Mouse (Mus musculus): ENCODE results near the gene 1700012B09Rik. TPM values are rescaled to one million over a fixed set of nuclear protein-coding genes. Genes with fewer than 3 reads are reported as not detected.

Gene 1700012B09Rik
- polyA plus RNA-seq (2014; fragmentation: Nextera tagmentation; extraction: Ambion mirVana), result not detected in 2 replicates

GRCm38 (mm10) chr9:14770803-14771471 is at the start of gene 1700012B09Rik:
Gene 1700012B09Rik (minus strand): TSS chr9:14771030.
- DNase-seq (ENCODE audit: low spot score), result peak; percentile 52

GRCm38 (mm10) chr9:14810111-14810510 is 39.3 kb upstream of the 1700012B09Rik start:
- Histone ChIP-seq H3K9ac (ENCODE audit: low read length) (no peak overlapping the region), H3K9me3 (ENCODE audit: control insufficient read depth, low read length) (no peaks in the 10 kb centered on the region), H3K4me3 (ENCODE audit: low read depth, low read length) (no peak overlapping the region), H3K27me3 (ENCODE audit: control insufficient read depth, insufficient read depth, low read length) (no peaks in the 10 kb centered on the region), H3K4me2 (ENCODE audit: low read depth, severe bottlenecking) (no peak overlapping the region), H3K27ac (replicated peaks; ENCODE audit: low read depth, low read length) (no peak overlapping the region), H3K4me1 (ENCODE audit: control insufficient read depth, insufficient read depth, low read length) (no peaks in the 10 kb centered on the region), H3K36me3 (ENCODE audit: control insufficient read depth, insufficient read depth, low read length) (peaks cover 26% of the 10 kb centered on the region)
- no peak for ATAC-seq (ENCODE audit: insufficient number of reproducible peaks, low FRiP score, low TSS enrichment, low read depth)
- WGBS, result over 99% methylated on average over 5 of the region's 5 CpGs
- DNase-seq (ENCODE audit: low spot score), result no peak

More at GRCm38 (mm10) chr9:14770803-14771471, at the start of gene 1700012B09Rik:
- no peak within 1 kb of the TSS for H3K27ac ChIP-seq (replicated peaks; ENCODE audit: low read depth, low read length)
- H3K4me2 ChIP-seq (ENCODE audit: low read depth, severe bottlenecking), result peak within 1 kb of the TSS; percentile 27
- no peaks in the 10 kb centered on the region for H3K9me3 ChIP-seq (ENCODE audit: control insufficient read depth, low read length)
- ATAC-seq (ENCODE audit: insufficient number of reproducible peaks, low FRiP score, low TSS enrichment, low read depth), result peak; percentile 51; the same call in 1 of the 2 replicates
- no peak within 1 kb of the TSS for H3K9ac ChIP-seq (ENCODE audit: low read length)
- no peak within 1 kb of the TSS for H3K4me3 ChIP-seq (ENCODE audit: low read depth, low read length)
- H3K36me3 ChIP-seq (ENCODE audit: control insufficient read depth, insufficient read depth, low read length), result no peaks in the 10 kb centered on the region
- 18% methylated on average over 23 of the region's 23 CpGs for WGBS
- H3K4me1 ChIP-seq (ENCODE audit: control insufficient read depth, insufficient read depth, low read length), result peaks cover 9% of the 10 kb centered on the region; the same call in 1 of the 2 replicates
- 0 out of 2 replicates have a peak, but pooled peaks cover 2% of the 10 kb centered on the region for H3K27me3 ChIP-seq (ENCODE audit: control insufficient read depth, insufficient read depth, low read length)

GRCm38 (mm10) chr9:14806786-14807185 is 36.0 kb upstream of the 1700012B09Rik start:
- Histone ChIP-seq H3K27ac (replicated peaks; ENCODE audit: low read depth, low read length) (no peak overlapping the region), H3K4me2 (ENCODE audit: low read depth, severe bottlenecking) (no peak overlapping the region), H3K9ac (ENCODE audit: low read length) (no peak overlapping the region), H3K36me3 (ENCODE audit: control insufficient read depth, insufficient read depth, low read length) (peaks cover 21% of the 10 kb centered on the region), H3K27me3 (ENCODE audit: control insufficient read depth, insufficient read depth, low read length) (no peaks in the 10 kb centered on the region), H3K4me3 (ENCODE audit: low read depth, low read length) (no peak overlapping the region), H3K4me1 (ENCODE audit: control insufficient read depth, insufficient read depth, low read length) (no peaks in the 10 kb centered on the region), H3K9me3 (ENCODE audit: control insufficient read depth, low read length) (no peaks in the 10 kb centered on the region)
- DNase-seq (ENCODE audit: low spot score) (no peak), ATAC-seq (ENCODE audit: insufficient number of reproducible peaks, low FRiP score, low TSS enrichment, low read depth) (no peak)
- WGBS, result 97% methylated on average over 1 of the region's 1 CpGs

DNA sequence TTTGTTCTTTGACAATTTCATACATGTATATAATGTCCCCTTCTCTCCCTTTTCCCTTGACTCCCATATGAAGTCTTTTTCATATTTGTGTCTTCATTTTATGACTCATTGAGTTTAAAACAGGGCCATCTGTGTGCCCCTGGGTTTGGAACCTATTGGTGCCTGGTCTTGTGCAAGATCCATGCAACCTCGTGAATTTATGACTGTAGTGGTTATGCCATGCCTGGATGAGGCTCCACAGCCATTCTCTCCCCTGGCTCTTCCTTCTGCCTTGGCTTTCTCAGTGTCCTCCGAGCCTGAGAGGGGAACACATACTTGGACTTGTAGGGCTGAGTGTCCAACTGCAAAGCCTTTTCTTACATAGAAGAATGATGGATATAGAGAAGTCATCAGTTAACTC is 34.9 kb upstream of the 1700012B09Rik start:
- ATAC-seq (ENCODE audit: insufficient number of reproducible peaks, low FRiP score, low TSS enrichment, low read depth) (no peak), DNase-seq (ENCODE audit: low spot score) (no peak)
- Histone ChIP-seq H3K36me3 (ENCODE audit: control insufficient read depth, insufficient read depth, low read length) (peaks cover 19% of the 10 kb centered on the region), H3K4me2 (ENCODE audit: low read depth, severe bottlenecking) (no peak overlapping the region), H3K4me3 (ENCODE audit: low read depth, low read length) (no peak overlapping the region), H3K9ac (ENCODE audit: low read length) (no peak overlapping the region), H3K4me1 (ENCODE audit: control insufficient read depth, insufficient read depth, low read length) (no peaks in the 10 kb centered on the region), H3K27ac (replicated peaks; ENCODE audit: low read depth, low read length) (no peak overlapping the region), H3K9me3 (ENCODE audit: control insufficient read depth, low read length) (no peaks in the 10 kb centered on the region), H3K27me3 (ENCODE audit: control insufficient read depth, insufficient read depth, low read length) (no peaks in the 10 kb centered on the region)
- 82% methylated on average over 2 of the region's 2 CpGs for WGBS

DNA sequence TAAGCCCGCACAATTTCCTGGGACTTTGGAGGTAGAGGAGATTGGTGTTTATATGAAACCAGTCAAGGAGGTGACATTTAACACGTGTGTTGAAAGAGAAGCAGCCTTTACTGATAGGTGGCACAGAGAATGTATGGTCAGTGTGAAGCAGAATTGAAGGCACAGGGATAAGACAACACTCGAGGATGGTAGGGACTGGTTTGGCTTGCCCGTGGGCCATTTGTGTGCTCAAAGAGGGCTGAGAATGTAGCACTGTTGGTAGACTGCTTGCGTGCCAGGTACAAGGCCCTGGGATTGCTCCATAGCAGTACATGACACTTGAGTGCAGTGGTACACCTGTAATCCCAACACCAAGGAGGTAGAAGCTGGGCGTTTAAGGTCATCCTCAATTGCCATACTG is 16.5 kb upstream of the 1700012B09Rik start:
- no peak overlapping the region for H3K27ac ChIP-seq (replicated peaks; ENCODE audit: low read depth, low read length)
- ATAC-seq (ENCODE audit: insufficient number of reproducible peaks, low FRiP score, low TSS enrichment, low read depth) (no peak), DNase-seq (ENCODE audit: low spot score) (no peak)
- H3K27me3 ChIP-seq (ENCODE audit: control insufficient read depth, insufficient read depth, low read length), result no peaks in the 10 kb centered on the region
- peaks cover 11% of the 10 kb centered on the region; the same call in 1 of the 2 replicates for H3K36me3 ChIP-seq (ENCODE audit: control insufficient read depth, insufficient read depth, low read length)
- no peak overlapping the region for H3K4me3 ChIP-seq (ENCODE audit: low read depth, low read length)
- no peaks in the 10 kb centered on the region for H3K9me3 ChIP-seq (ENCODE audit: control insufficient read depth, low read length)
- H3K4me2 ChIP-seq (ENCODE audit: low read depth, severe bottlenecking), result no peak overlapping the region
- H3K9ac ChIP-seq (ENCODE audit: low read length), result no peak overlapping the region
- no peaks in the 10 kb centered on the region for H3K4me1 ChIP-seq (ENCODE audit: control insufficient read depth, insufficient read depth, low read length)
- 89% methylated on average over 6 of the region's 6 CpGs for WGBS

DNA sequence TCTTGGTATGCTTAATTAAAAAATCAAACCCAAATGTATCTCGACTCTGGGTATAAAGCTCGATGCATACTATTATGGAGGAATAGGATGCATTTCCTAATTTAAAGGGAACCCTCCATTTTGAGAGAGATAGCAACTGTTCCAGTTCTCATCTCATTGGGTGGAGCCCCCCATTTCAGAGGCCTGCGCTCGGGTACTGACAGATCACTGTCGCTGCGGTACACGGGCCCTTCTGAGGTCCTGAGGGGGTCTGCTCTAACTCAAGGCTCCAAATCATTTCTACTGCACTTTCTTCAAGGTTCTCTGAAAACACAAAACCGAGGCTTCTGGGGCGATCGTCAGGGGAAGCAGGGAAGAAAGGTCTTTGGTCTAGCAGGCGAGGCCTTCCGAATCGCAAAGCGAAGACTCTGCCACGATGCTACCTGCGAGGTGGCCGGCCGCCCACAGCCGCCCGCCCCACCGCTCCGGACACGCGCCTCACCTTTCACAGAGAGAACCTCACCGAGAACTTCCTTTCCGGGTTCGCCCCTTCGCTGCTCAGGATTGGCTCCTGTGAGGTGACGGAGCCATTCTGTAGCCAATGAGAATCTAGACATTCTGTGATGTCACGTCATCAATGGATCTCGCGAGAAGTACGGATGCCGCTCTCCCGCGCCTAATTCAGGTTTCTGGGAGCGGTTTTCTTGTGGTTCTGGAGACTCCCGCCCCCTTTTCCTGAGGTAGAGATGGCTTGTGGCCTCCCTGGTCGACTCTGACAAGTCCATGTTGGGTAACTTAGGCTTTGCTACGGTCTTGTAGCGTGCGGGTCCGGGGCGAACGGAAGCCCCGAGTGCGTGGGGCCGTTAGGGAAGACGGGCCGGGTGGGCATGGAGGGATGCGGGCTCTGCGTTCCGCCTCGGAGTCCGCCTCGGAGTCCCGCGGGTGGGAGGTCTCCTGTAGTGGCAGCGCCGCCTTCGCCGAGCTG is 13.5 kb upstream of the 1700012B09Rik start, which contains the start of the genes Mre11a and Ankrd49:
Gene Mre11a (plus strand): TSS at position 616 of the 964 bp plus-strand sequence.
Gene Ankrd49 (minus strand): TSS at position 818 of the 964 bp plus-strand sequence.
- DNase-seq (ENCODE audit: low spot score), result peak; percentile 97
- Histone ChIP-seq H3K36me3 (ENCODE audit: control insufficient read depth, insufficient read depth, low read length) (peaks cover 5% of the 10 kb centered on the region; the same call in 1 of the 2 replicates), H3K4me2 (ENCODE audit: low read depth, severe bottlenecking) (peak within 1 kb of the TSS; percentile 65)

GRCm38 (mm10) chr9:14778341-14778740 is 7.5 kb upstream of the 1700012B09Rik start:
- no peak for ATAC-seq (ENCODE audit: insufficient number of reproducible peaks, low FRiP score, low TSS enrichment, low read depth)
- no peaks in the 10 kb centered on the region for H3K4me1 ChIP-seq (ENCODE audit: control insufficient read depth, insufficient read depth, low read length)
- no peak overlapping the region for H3K4me2 ChIP-seq (ENCODE audit: low read depth, severe bottlenecking)
- H3K27ac ChIP-seq (replicated peaks; ENCODE audit: low read depth, low read length), result no peak overlapping the region
- no peaks in the 10 kb centered on the region for H3K27me3 ChIP-seq (ENCODE audit: control insufficient read depth, insufficient read depth, low read length)
- no peak overlapping the region for H3K4me3 ChIP-seq (ENCODE audit: low read depth, low read length)
- no peaks in the 10 kb centered on the region for H3K9me3 ChIP-seq (ENCODE audit: control insufficient read depth, low read length)
- WGBS, result 37% methylated on average over 13 of the region's 13 CpGs
- no peak overlapping the region for H3K9ac ChIP-seq (ENCODE audit: low read length)
- peaks cover 2% of the 10 kb centered on the region; the same call in 1 of the 2 replicates for H3K36me3 ChIP-seq (ENCODE audit: control insufficient read depth, insufficient read depth, low read length)
- no peak for DNase-seq (ENCODE audit: low spot score)

More for the DNA sequence above, 13.5 kb upstream of the 1700012B09Rik start, which contains the start of the genes Mre11a and Ankrd49:
- Histone ChIP-seq H3K9ac (ENCODE audit: low read length) (peak within 1 kb of the TSS; percentile 90), H3K27ac (replicated peaks; ENCODE audit: low read depth, low read length) (peak within 1 kb of the TSS; percentile 95), H3K27me3 (ENCODE audit: control insufficient read depth, insufficient read depth, low read length) (no peaks in the 10 kb centered on the region), H3K9me3 (ENCODE audit: control insufficient read depth, low read length) (no peaks in the 10 kb centered on the region), H3K4me1 (ENCODE audit: control insufficient read depth, insufficient read depth, low read length) (no peaks in the 10 kb centered on the region), H3K4me3 (ENCODE audit: low read depth, low read length) (peak within 1 kb of the TSS; percentile 78)
- under 1% methylated on average over 62 of the region's 62 CpGs for WGBS
- ATAC-seq (ENCODE audit: insufficient number of reproducible peaks, low FRiP score, low TSS enrichment, low read depth), result peak; percentile 99

- ATAC-seq (ENCODE audit: insufficient number of reproducible peaks, low FRiP score, low TSS enrichment, low read depth), result no peak
- no peaks in the 10 kb centered on the region for H3K9me3 ChIP-seq (ENCODE audit: control insufficient read depth, low read length)
- 52% methylated on average over 2 of the region's 2 CpGs for WGBS
Measured at GRCm38 (mm10) chr9:14773813-14774212, 3.0 kb upstream of the 1700012B09Rik start.

More at GRCm38 (mm10) chr9:14773813-14774212, 3.0 kb upstream of the 1700012B09Rik start:
- peaks cover 9% of the 10 kb centered on the region; the same call in 1 of the 2 replicates for H3K4me1 ChIP-seq (ENCODE audit: control insufficient read depth, insufficient read depth, low read length)
- no peak for DNase-seq (ENCODE audit: low spot score)
- no peak overlapping the region for H3K4me2 ChIP-seq (ENCODE audit: low read depth, severe bottlenecking)
- H3K4me3 ChIP-seq (ENCODE audit: low read depth, low read length), result no peak overlapping the region
- no peak overlapping the region for H3K27ac ChIP-seq (replicated peaks; ENCODE audit: low read depth, low read length)
- no peaks in the 10 kb centered on the region for H3K36me3 ChIP-seq (ENCODE audit: control insufficient read depth, insufficient read depth, low read length)
- no peaks in the 10 kb centered on the region for H3K27me3 ChIP-seq (ENCODE audit: control insufficient read depth, insufficient read depth, low read length)
- H3K9ac ChIP-seq (ENCODE audit: low read length), result no peak overlapping the region
